Mouse (Mus musculus) G1E (cell line): ENCODE measurements around the gene Asic4.
A peak's percentile ranks its signal among the peaks of the same experiment; 100 is the strongest.

Source experiments
- CTCF ChIP-seq: IDR thresholded peaks from 2 replicates; pipeline ENCODE4 v1.5.1; 2012; ENCODE audit warnings: low read depth, low read length, inconsistent platforms, mixed read lengths
- TAL1 ChIP-seq: conservative IDR thresholded peaks from 2 replicates; pipeline ENCODE4 v1.6.1; 2012; ENCODE audit warnings: low read depth, low read length, inconsistent platforms, mixed read lengths

GRCm38 (mm10) chr1:75413749-75414148, 36.5 kb upstream of the Asic4 start:
- TF ChIP-seq CTCF: peak; percentile 65
- TF ChIP-seq TAL1: no peak
